Mouse (Mus musculus) embryonic stem cell, embryonic (primary cell): ENCODE results near the gene Fgfr2.

Experiments used
- CTCF ChIA-PET, 4 experiments: fragments of 300-600 bp in 2 of 4; fragments of 350-600 bp in 2 of 4; sonication (Branson Sonifier 250); formaldehyde crosslinking; loops; one replicate each; lab custom pipeline; 2022; ENCODE audit warnings: inconsistent platforms in 2 of 4; lab: Charles Lee
- POLR2A ChIA-PET, 4 experiments: fragments of 300-600 bp in 2 of 4; fragments of 350-600 bp in 2 of 4; sonication (Branson Sonifier 250); formaldehyde crosslinking; loops; one replicate each; lab custom pipeline; 2022; ENCODE audit warnings: antibody characterized with exemption in 4 of 4, inconsistent platforms in 1 of 4; lab: Charles Lee

Gene Fgfr2

GRCm38 (mm10) chr7:133074462-133075133 is 48.6 kb downstream of the Fgfr2 start:
- POLR2A ChIA-PET: interaction anchor here in 2 of 4 experiments (0.8 to 2.0 kb wide), 7 partner anchors 13 to 44 kb away, joined by 3 to 5 read pairs (median 3); no protein-coding TSS in a partner anchor
- CTCF ChIA-PET: no interaction called here

GRCm38 (mm10) chr7:133073147-133073651 is 50.0 kb downstream of the Fgfr2 start:
- POLR2A ChIA-PET: interaction anchor here in 1 of 4 experiments (1.3 to 1.6 kb wide), 2 partner anchors 14 to 45 kb away, joined by 3 read pairs; no protein-coding TSS in a partner anchor
- CTCF ChIA-PET: no interaction called here

- ChIA-PET POLR2A (interaction anchor here in 3 of 4 experiments (0.6 to 5.5 kb wide), 5 partner anchors 12 to 241 kb away, joined by 3 to 40 read pairs (median 5); no protein-coding TSS in a partner anchor), CTCF (no interaction called here)
Measured at GRCm38 (mm10) chr7:133072535-133072934, 50.6 kb downstream of the Fgfr2 start.

GRCm38 (mm10) chr7:133067321-133067841 is 55.8 kb downstream of the Fgfr2 start:
- ChIA-PET CTCF (no interaction called here), POLR2A (interaction anchor here in 3 of 4 experiments (0.5 to 5.5 kb wide), 8 partner anchors 7 to 571 kb away, joined by 3 to 40 read pairs (median 5); partner anchors contain the start of gene Edrf1 (in 1 of the 3))

GRCm38 (mm10) chr7:133066776-133067175 is 56.4 kb downstream of the Fgfr2 start:
- CTCF ChIA-PET: no interaction called here
- POLR2A ChIA-PET: interaction anchor here in 1 of 4 experiments (1.7 kb wide), 1 partner anchor 35 kb away, joined by 4 read pairs; no protein-coding TSS in a partner anchor

- ChIA-PET CTCF (no interaction called here), POLR2A (interaction anchor here in 2 of 4 experiments (0.7 to 6.2 kb wide), 9 partner anchors 8 to 64 kb away, joined by 3 to 40 read pairs (median 4); no protein-coding TSS in a partner anchor)
Measured at GRCm38 (mm10) chr7:133062055-133062454, 61.1 kb downstream of the Fgfr2 start.

GRCm38 (mm10) chr7:133060170-133060569 is 63.0 kb downstream of the Fgfr2 start:
- CTCF ChIA-PET: no interaction called here

GRCm38 (mm10) chr7:133059517-133060104 is 63.5 kb downstream of the Fgfr2 start:
- CTCF ChIA-PET: interaction anchor here in 2 of 4 experiments (0.6 to 1.5 kb wide), 2 partner anchors 11 to 24 kb away, joined by 3 to 4 read pairs; no protein-coding TSS in a partner anchor

More at GRCm38 (mm10) chr7:133060170-133060569, 63.0 kb downstream of the Fgfr2 start:
- POLR2A ChIA-PET: interaction anchor here in 3 of 4 experiments (0.6 to 6.2 kb wide), 18 partner anchors 9 to 589 kb away, joined by 3 to 40 read pairs (median 4); partner anchors contain the start of genes Ctbp2 (in 1 of the 3), Edrf1 (in 1 of the 3) and Fgfr2 (in 1 of the 3)

GRCm38 (mm10) chr7:133059150-133059509 is 64.0 kb downstream of the Fgfr2 start:
- ChIA-PET POLR2A (interaction anchor here in 2 of 4 experiments (0.7 to 6.2 kb wide), 24 partner anchors 8 to 256 kb away, joined by 3 to 40 read pairs (median 4); partner anchors contain the start of gene Fgfr2 (in 2 of the 2)), CTCF (interaction anchor here in 2 of 4 experiments (0.6 to 1.5 kb wide), 2 partner anchors 12 to 25 kb away, joined by 3 to 4 read pairs; no protein-coding TSS in a partner anchor)

More at GRCm38 (mm10) chr7:133059517-133060104, 63.5 kb downstream of the Fgfr2 start:
- POLR2A ChIA-PET: interaction anchor here in 3 of 4 experiments (0.6 to 6.2 kb wide), 21 partner anchors 9 to 578 kb away, joined by 3 to 40 read pairs (median 4); partner anchors contain the start of genes Fgfr2 (in 2 of the 3) and Edrf1 (in 1 of the 3)

- ChIA-PET POLR2A (interaction anchor here (0.6 to 6.2 kb wide), 28 partner anchors 11 to 256 kb away, joined by 3 to 40 read pairs (median 4); partner anchors contain the start of gene Fgfr2 (in 2 of the 4)), CTCF (interaction anchor here in 1 of 4 experiments (0.9 to 1.5 kb wide), 2 partner anchors 25 to 128 kb away, joined by 3 to 4 read pairs; no protein-coding TSS in a partner anchor)
Measured at GRCm38 (mm10) chr7:133058496-133059149, 64.5 kb downstream of the Fgfr2 start.

GRCm38 (mm10) chr7:133056924-133057323 is 66.2 kb downstream of the Fgfr2 start:
- POLR2A ChIA-PET: interaction anchor here in 1 of 4 experiments (0.8 to 1.2 kb wide), 3 partner anchors 10 to 50 kb away, joined by 3 to 4 read pairs (median 4); no protein-coding TSS in a partner anchor
- CTCF ChIA-PET: no interaction called here

GRCm38 (mm10) chr7:133054486-133054885 is 68.7 kb downstream of the Fgfr2 start:
- CTCF ChIA-PET: interaction anchor here in 3 of 4 experiments (0.6 to 2.5 kb wide), 10 partner anchors 8 to 69 kb away, joined by 3 to 10 read pairs (median 3); partner anchors contain the start of gene Ctbp2 (in 1 of the 3)
- POLR2A ChIA-PET: interaction anchor here (0.6 to 4.2 kb wide), 15 partner anchors 8 to 93 kb away, joined by 3 to 14 read pairs (median 3); partner anchors contain the start of genes Ctbp2 (in 1 of the 4) and Fgfr2 (in 1 of the 4)

GRCm38 (mm10) chr7:133053757-133054156 is 69.4 kb downstream of the Fgfr2 start:
- POLR2A ChIA-PET: interaction anchor here in 3 of 4 experiments (0.7 to 4.2 kb wide), 13 partner anchors 7 to 66 kb away, joined by 3 to 14 read pairs (median 4); no protein-coding TSS in a partner anchor

GRCm38 (mm10) chr7:133052819-133053218 is 70.3 kb downstream of the Fgfr2 start:
- POLR2A ChIA-PET: interaction anchor here in 2 of 4 experiments (0.8 to 4.2 kb wide), 11 partner anchors 10 to 67 kb away, joined by 3 to 14 read pairs (median 3); no protein-coding TSS in a partner anchor

More at GRCm38 (mm10) chr7:133053757-133054156, 69.4 kb downstream of the Fgfr2 start:
- CTCF ChIA-PET: interaction anchor here in 3 of 4 experiments (0.6 to 2.5 kb wide), 6 partner anchors 9 to 80 kb away, joined by 3 to 10 read pairs (median 6); no protein-coding TSS in a partner anchor

GRCm38 (mm10) chr7:133050681-133051080 is 72.5 kb downstream of the Fgfr2 start:
- POLR2A ChIA-PET: interaction anchor here (0.9 to 2.7 kb wide), 8 partner anchors 10 to 588 kb away, joined by 3 to 7 read pairs (median 3); no protein-coding TSS in a partner anchor
- CTCF ChIA-PET: interaction anchor here in 1 of 4 experiments (0.6 kb wide), 1 partner anchor 18 kb away, joined by 7 read pairs; no protein-coding TSS in a partner anchor

More at GRCm38 (mm10) chr7:133052819-133053218, 70.3 kb downstream of the Fgfr2 start:
- CTCF ChIA-PET: interaction anchor here in 1 of 4 experiments (0.8 to 2.5 kb wide), 3 partner anchors 8 to 81 kb away, joined by 3 to 10 read pairs (median 4); no protein-coding TSS in a partner anchor

GRCm38 (mm10) chr7:133048085-133048630 is 75.0 kb downstream of the Fgfr2 start:
- POLR2A ChIA-PET: interaction anchor here in 2 of 4 experiments (0.6 to 1.7 kb wide), 8 partner anchors 11 to 73 kb away, joined by 3 to 7 read pairs (median 5); no protein-coding TSS in a partner anchor
- CTCF ChIA-PET: interaction anchor here in 1 of 4 experiments (0.7 kb wide), 1 partner anchor 144 kb away, joined by 3 read pairs; no protein-coding TSS in a partner anchor
